Mouse (Mus musculus) intestine, postnatal 0 days (tissue): ENCODE measurements at regions not wholly inside any gene's neighbourhood (a gene's known extent, or its start where the extent isn't known, plus 50 kb on each side); places are given as distances from the start of the nearest gene placed in this dataset.

ENCODE experiments used
- ATAC-seq: fragments of 200-750 bp; cut with Nextera tagmentation; 2 replicates; pipeline ENCODE4 v1.8.0; 2017; ENCODE audit warnings: mild to moderate bottlenecking, moderate TSS enrichment, moderate library complexity
- H3K27ac ChIP-seq: fragments of 300-500 bp; sonication (generic); 2 replicates; pipeline ENCODE4 v1.5.1; 2014; ENCODE audit warnings: mild to moderate bottlenecking, low read depth, low read length, moderate library complexity
- H3K27me3 ChIP-seq: fragments of 300-500 bp; sonication (generic); replicated peaks from 2 replicates; pipeline ENCODE4 v1.6.1; 2014; ENCODE audit warnings: low read length, mixed read lengths; ENCODE audit not compliant: control insufficient read depth, insufficient read depth
- H3K36me3 ChIP-seq: fragments of 300-500 bp; sonication (generic); 2 replicates; pipeline ENCODE4 v1.6.1; 2014; ENCODE audit warnings: mild to moderate bottlenecking, moderate library complexity; ENCODE audit not compliant: control insufficient read depth, insufficient read depth
- H3K4me1 ChIP-seq: fragments of 300-500 bp; sonication (generic); replicated peaks from 2 replicates; pipeline ENCODE4 v1.6.1; 2014; ENCODE audit warnings: antibody characterized with exemption, low read length, mixed read lengths; ENCODE audit not compliant: control insufficient read depth, insufficient read depth
- H3K4me2 ChIP-seq: fragments of 300-500 bp; sonication (generic); replicated peaks from 2 replicates; pipeline ENCODE4 v1.6.1; 2014; ENCODE audit warnings: low read depth, mild to moderate bottlenecking, moderate library complexity
- H3K4me3 ChIP-seq: fragments of 300-500 bp; sonication (generic); 2 replicates; pipeline ENCODE4 v1.5.1; 2014; ENCODE audit warnings: low read depth, low read length
- H3K9ac ChIP-seq: fragments of 300-500 bp; sonication (generic); 2 replicates; pipeline ENCODE4 v1.6.1; 2014; ENCODE audit warnings: mild to moderate bottlenecking, low read depth, low read length
- H3K9me3 ChIP-seq: fragments of 300-500 bp; sonication (generic); 2 replicates; pipeline ENCODE4 v1.6.1; 2016; ENCODE audit warnings: mixed run types; ENCODE audit not compliant: control insufficient read depth
- CTCF ChIP-seq: sonication (generic); IDR thresholded peaks from 2 replicates; pipeline ENCODE4 v1.5.1; 2016; ENCODE audit warnings: low read depth, mild to moderate bottlenecking, control low read depth, antibody characterized with exemption, moderate library complexity
- WGBS: fragments of 180-500 bp; shearing (Covaris S2); extraction: QIAGEN DNeasy Blood & Tissue Kit; methylation state at CpG from one replicate; pipeline ENCODE4 v1.1.7; 2014; 5-methylcytosine and 5-hydroxymethylcytosine counted together

GRCm38 (mm10) chr9:116462232-116462631, 287.1 kb upstream of the Tgfbr2 start:
- no peak for ATAC-seq
- TF ChIP-seq CTCF = no peak

GRCm38 (mm10) chr9:116460022-116460421, 284.9 kb upstream of the Tgfbr2 start:
- 72% methylated on average over 2 of the region's 2 CpGs for WGBS
- no peaks in the 10 kb centered on the region for H3K27me3 ChIP-seq
- no peaks in the 10 kb centered on the region for H3K9me3 ChIP-seq
- ATAC-seq = no peak
- TF ChIP-seq CTCF = no peak
- no peak overlapping the region for H3K9ac ChIP-seq
- no peak overlapping the region for H3K4me3 ChIP-seq
- no peaks in the 10 kb centered on the region for H3K4me1 ChIP-seq
- no peak overlapping the region for H3K27ac ChIP-seq
- no peak overlapping the region for H3K4me2 ChIP-seq
- H3K36me3 ChIP-seq = no peaks in the 10 kb centered on the region

More at GRCm38 (mm10) chr9:116462232-116462631, 287.1 kb upstream of the Tgfbr2 start:
- H3K36me3 ChIP-seq = no peaks in the 10 kb centered on the region
- H3K27ac ChIP-seq = no peak overlapping the region
- WGBS = 86% methylated on average over 2 of the region's 2 CpGs
- H3K27me3 ChIP-seq = no peaks in the 10 kb centered on the region
- no peaks in the 10 kb centered on the region for H3K9me3 ChIP-seq
- H3K4me2 ChIP-seq = no peak overlapping the region
- H3K4me1 ChIP-seq = no peaks in the 10 kb centered on the region
- H3K9ac ChIP-seq = no peak overlapping the region
- no peak overlapping the region for H3K4me3 ChIP-seq

GRCm38 (mm10) chr9:116452050-116452449, 276.9 kb upstream of the Tgfbr2 start:
- no peak for ATAC-seq

GRCm38 (mm10) chr9:116450829-116451228, 275.7 kb upstream of the Tgfbr2 start:
- WGBS = 71% methylated on average over 4 of the region's 4 CpGs
- Histone ChIP-seq H3K4me3 (no peak overlapping the region), H3K27ac (no peak overlapping the region), H3K9ac (no peak overlapping the region), H3K9me3 (no peaks in the 10 kb centered on the region), H3K27me3 (no peaks in the 10 kb centered on the region), H3K4me1 (no peaks in the 10 kb centered on the region), H3K36me3 (no peaks in the 10 kb centered on the region), H3K4me2 (no peak overlapping the region)
- no peak for TF ChIP-seq CTCF
- no peak for ATAC-seq

More at GRCm38 (mm10) chr9:116452050-116452449, 276.9 kb upstream of the Tgfbr2 start:
- Histone ChIP-seq H3K9me3 (no peaks in the 10 kb centered on the region), H3K9ac (no peak overlapping the region), H3K4me1 (no peaks in the 10 kb centered on the region), H3K27ac (no peak overlapping the region), H3K4me2 (no peak overlapping the region), H3K36me3 (no peaks in the 10 kb centered on the region), H3K27me3 (no peaks in the 10 kb centered on the region), H3K4me3 (no peak overlapping the region)
- no peak for TF ChIP-seq CTCF
- whole genome bisulfite sequencing = 87% methylated on average over 4 of the region's 4 CpGs

- no peaks in the 10 kb centered on the region for H3K9me3 ChIP-seq
- H3K4me2 ChIP-seq = no peak overlapping the region
- no peak overlapping the region for H3K27ac ChIP-seq
- H3K27me3 ChIP-seq = no peaks in the 10 kb centered on the region
- no peak overlapping the region for H3K9ac ChIP-seq
- WGBS = 88% methylated on average over 6 of the region's 6 CpGs
- H3K4me1 ChIP-seq = no peaks in the 10 kb centered on the region
- H3K36me3 ChIP-seq = no peaks in the 10 kb centered on the region
- TF ChIP-seq CTCF = no peak
- no peak overlapping the region for H3K4me3 ChIP-seq
- ATAC-seq = no peak
Measured at GRCm38 (mm10) chr9:116447734-116448133, 272.6 kb upstream of the Tgfbr2 start.

- Histone ChIP-seq H3K27me3 (no peaks in the 10 kb centered on the region), H3K4me1 (no peaks in the 10 kb centered on the region), H3K36me3 (no peaks in the 10 kb centered on the region), H3K27ac (no peak overlapping the region), H3K4me3 (no peak overlapping the region), H3K9me3 (no peaks in the 10 kb centered on the region), H3K9ac (no peak overlapping the region), H3K4me2 (no peak overlapping the region)
- no peak for ATAC-seq
- no peak for TF ChIP-seq CTCF
- 77% methylated on average over 1 of the region's 1 CpGs for WGBS
Measured at GRCm38 (mm10) chr9:116438580-116438979, 263.4 kb upstream of the Tgfbr2 start.

GRCm38 (mm10) chr9:116434414-116434813, 259.3 kb upstream of the Tgfbr2 start:
- WGBS = 56% methylated on average over 1 of the region's 1 CpGs
- no peaks in the 10 kb centered on the region for H3K4me1 ChIP-seq
- no peak overlapping the region for H3K4me3 ChIP-seq
- no peaks in the 10 kb centered on the region for H3K27me3 ChIP-seq
- TF ChIP-seq CTCF = no peak
- no peaks in the 10 kb centered on the region for H3K36me3 ChIP-seq
- no peak overlapping the region for H3K9ac ChIP-seq
- no peak for ATAC-seq
- no peak overlapping the region for H3K27ac ChIP-seq
- H3K4me2 ChIP-seq = no peak overlapping the region
- H3K9me3 ChIP-seq = no peaks in the 10 kb centered on the region
